Mouse (Mus musculus) megakaryocyte progenitor cell, adult 5-6 weeks (primary cell): ENCODE results near the gene Adamts2. TPM values are rescaled to one million over a fixed set of nuclear protein-coding genes. Genes with fewer than 3 reads are reported as not detected.
A peak's percentile ranks its signal among the peaks of the same experiment; 100 is the strongest.

Source experiments
- ATAC-seq: replicated peaks from 2 replicates; pipeline ENCODE4 v1.8.0; 2016; ENCODE audit warnings: mild to moderate bottlenecking, moderate TSS enrichment, inconsistent platforms; ENCODE audit not compliant: poor library complexity
- total RNA-seq, 2 experiments: library from RNA; stranded (forward) in 1 of 2; stranded (reverse) in 1 of 2; fragments of 157-497, 149-512 nt in 1 of 2; fragments of 200-1000 nt in 1 of 2; gene quantifications; 2 replicates each; pipeline versions ENCODE4 v1.2.3 to v1.2.4; 2015 to 2017

Adamts2 gene
- total RNA-seq, 2 experiments from 2014 or later, result not detected

DNA sequence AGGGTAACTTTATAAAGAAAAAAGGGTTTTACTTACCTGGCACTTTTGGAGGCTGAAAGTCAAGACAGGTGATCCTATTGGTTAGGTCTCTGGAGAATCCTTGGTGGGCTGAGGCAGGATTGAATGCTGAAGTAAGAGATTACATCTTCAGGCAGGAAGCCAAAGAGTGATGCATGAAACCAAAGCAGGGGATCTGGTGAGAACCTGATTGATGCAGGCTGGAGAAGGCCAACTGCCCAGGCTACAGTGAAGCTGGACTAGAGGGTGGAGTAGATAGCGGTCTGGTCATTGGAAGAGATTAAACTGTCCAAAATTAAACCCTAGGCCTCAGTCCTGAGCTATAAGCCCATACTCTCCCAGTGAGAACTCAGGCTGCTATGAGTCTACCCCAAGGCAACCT is 69.0 kb downstream of the Adamts2 start:
- no peak for ATAC-seq

DNA sequence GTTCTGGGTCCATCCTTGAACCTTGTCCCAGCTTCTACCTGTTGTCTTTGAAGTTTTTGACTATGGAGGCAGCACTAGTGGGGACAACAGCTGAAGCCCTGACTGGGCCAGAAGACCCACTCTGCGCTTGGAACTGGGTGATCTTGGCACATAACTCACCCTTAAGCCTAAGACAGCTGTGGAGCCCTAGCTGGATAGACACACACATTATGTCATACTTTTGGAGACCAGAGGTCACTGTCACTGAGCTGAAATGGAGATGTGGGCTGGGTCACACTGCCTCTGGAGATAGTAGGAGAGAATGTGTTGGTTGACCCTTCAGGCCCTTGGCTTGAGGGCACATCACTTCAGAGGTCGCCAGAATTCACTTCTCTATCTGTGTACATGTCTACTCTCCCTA is 69.5 kb downstream of the Adamts2 start:
- ATAC-seq, result no peak

DNA sequence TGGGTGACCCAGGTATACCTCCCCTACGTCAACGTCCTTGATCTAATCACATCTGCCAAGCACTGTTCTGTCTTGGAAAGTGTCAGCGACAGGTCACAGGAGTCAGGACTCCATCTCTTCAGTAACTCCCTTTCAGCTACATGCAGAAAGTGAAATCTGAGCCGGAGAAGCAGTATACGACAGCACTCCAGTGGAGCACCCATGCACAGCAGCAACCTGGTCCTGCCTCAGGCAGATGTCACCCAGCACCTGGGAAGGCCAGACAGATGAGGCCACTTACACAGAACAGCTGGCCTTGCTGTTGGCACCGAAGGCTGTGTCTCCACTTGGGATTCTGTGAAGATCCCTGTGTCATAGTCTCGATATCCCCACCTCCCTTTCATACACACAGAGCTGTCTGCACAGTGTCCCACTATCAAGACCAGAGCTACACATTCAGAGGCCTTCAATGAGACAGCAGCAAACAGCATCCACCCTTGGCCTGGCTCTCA is 70.0 kb downstream of the Adamts2 start:
- no peak for ATAC-seq

DNA sequence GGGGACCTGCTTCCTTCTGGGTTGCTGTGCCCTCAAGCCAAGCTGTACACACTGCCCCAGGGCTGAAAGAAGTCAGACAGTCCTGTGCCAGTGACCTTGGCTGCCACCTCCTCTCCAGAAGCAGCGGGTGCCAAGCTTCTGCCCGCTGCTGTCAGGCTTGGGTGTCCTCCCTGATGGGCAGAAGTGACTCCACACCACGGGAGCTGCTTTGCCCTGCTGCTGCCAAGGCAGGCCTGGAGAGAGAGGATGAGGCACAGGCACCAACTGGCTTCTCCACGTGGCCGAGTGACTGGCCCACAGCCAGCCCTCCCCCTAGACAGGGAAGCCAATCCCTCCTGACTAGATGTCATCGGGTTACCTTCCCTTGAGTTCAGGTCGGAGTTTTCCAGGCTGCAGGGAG is 71.0 kb downstream of the Adamts2 start:
- ATAC-seq, result no peak

DNA sequence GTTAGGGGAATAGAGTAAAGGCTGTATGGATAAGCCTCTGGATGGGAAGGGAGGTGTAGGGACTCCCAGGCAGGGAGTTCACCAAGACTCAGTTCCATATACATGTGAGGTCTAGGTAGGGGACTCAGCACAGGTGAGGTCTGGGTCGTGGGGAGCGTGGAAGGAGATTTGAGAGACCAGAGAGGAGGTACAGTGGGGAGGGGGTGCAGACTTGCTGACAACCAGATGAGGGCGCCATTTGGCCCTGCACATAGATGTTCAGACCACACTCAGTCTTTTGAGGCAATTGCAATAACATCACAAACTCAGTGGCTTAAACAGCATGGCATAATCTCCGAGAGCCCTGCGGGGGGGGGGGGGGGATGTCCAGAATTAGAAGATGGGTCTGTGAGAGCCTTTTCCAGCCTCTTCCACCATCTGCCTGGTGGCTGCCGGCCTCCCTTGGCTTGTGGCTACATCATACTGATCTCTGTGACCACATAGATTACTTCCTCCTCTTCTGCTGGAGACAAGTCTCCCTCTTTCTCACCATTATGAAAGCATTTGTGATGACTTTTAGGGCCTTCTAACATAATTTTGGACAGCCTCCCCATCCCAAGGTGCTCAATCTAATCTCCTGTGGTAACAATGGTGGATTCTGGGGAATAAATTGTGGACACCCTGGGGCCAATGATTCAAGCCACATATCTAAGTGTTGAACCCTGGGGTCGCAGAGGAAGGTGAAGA is 71.8 kb downstream of the Adamts2 start:
- no peak for ATAC-seq

DNA sequence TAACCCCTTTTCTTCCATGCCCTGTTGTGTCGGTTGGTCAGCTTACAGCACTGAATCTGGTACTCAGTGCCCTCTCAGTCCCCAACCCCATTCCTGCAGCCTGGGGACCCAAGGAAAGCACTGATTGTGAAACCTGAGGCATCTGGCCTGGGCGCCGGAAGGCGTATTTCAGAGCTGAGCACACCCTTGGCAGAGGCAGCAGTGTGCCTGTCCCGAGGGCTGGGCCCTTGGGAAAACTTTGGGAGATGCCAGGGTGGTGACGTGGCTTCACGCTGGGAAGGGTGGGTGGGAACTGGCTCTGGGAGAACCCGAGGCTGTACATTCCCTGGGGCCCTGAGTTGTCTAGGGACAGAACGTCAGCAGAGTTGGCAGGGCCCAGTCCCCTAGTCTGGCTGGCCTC is 72.5 kb downstream of the Adamts2 start:
- no peak for ATAC-seq

DNA sequence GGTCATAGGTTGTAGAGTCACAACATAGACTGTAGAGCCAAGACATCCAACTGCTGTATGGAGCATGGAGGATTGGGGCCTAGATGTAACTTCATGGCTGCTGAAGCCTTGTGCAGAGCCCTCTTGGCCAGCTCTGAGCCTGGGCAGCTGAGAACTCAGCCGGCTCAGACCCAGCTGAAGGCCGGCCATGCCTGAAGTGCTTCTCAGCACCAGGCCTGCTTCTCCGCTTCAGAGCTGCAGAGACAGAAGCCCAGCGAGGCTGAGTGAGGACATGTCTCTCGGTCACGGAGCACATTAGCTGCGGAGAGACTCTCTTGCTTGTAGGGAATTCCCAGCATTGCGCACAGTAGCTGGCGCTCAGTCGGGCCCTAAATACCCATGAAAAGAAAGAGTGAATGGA is 76.8 kb downstream of the Adamts2 start:
- no peak for ATAC-seq

DNA sequence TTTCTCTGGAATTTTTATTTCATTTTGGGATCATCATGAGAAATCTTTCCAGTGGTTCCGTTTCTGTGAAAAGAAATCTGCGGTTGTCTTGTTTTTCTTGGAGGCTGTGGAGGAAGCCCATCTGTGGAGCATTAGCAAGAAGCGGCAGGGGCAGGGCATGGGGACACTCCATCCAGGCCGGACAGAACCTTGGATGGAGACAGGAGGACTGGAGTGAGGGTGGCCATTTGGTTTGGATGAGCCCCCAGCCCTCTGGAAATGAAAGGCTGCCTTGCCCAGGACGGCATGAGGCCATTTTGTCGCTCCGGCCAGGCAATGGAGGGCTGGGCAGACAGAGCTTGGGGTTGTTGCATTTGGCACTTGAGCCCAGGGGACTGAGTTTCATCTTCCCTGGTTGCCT is 80.1 kb downstream of the Adamts2 start:
- ATAC-seq, result no peak

DNA sequence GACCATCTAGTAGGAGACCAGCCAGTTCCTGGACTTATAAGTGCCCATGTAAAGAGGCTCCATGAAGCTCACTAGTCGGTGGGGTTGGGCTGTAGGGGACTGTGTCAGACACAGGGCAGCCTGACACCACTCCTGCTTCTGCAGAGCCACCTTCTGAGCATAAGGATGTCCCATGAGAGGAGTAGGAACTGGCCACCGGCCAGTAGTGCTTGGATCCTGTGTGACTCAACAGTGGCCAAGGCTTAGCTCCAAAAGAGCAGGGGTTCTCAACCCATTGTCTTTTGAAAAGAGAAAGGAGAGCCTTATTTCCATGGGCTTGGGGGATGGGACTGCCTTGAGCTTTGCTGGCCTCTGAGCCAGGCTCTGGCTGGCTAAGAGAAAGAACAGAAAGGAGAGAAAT is 81.9 kb downstream of the Adamts2 start:
- no peak for ATAC-seq

DNA sequence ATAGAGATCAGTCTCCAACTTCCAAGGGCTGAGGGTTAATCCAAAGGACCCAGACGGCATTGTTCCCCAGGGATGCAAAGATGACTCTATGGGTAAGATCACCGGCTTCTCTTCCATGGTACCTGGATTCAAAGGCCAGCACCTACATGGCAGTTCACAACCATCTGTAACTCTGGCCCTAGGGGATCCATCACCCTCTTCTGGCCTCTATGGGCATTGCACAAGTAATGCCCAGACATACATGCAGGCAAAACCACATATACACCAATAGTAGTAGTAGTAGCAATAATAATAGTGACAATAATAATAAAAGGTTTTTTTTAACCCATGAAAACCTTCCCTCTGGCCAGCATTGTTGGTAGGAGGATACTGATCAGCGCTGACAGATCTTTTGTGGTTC is 86.7 kb downstream of the Adamts2 start:
- 0 out of 2 replicates have a peak, but pooled peaks have one; percentile 31 for ATAC-seq

DNA sequence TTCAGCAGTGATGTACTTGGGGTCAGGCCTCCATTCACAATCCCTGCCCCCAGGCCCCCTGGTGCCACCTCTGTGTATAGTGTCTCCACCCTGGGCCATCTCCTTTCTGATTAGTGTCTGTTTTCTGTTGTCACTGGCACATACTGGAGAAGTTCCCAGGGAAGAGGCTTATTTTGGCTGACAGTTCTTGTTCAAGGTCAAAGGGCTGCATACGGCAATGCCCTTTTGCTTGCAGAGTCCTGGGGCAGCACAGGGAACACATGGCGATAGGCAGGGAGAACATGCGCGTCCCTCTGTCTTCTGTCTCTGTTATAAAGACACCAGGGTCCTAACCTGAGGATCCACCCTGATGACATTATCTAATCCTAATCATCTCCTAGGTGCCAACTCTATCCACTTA is 87.8 kb downstream of the Adamts2 start:
- ATAC-seq, result no peak

DNA sequence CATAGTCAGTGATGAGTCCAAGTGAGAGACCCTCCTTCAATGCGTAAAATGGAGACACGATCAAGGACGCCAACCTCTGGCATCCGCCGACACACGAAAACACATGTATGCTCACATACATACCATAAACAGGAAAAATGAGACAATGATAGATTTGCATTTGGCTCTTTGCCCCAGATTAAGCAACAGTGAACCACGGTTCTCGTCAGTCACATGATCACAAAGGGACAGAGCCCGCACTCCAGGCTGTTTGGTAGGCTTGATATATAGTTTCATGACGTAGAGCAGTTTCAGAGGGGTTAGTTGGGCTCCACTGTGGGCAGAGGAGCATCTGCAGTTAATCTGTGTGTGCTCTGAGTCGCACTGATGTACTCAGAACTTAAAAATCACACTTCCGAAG is 98.1 kb downstream of the Adamts2 start:
- no peak for ATAC-seq

DNA sequence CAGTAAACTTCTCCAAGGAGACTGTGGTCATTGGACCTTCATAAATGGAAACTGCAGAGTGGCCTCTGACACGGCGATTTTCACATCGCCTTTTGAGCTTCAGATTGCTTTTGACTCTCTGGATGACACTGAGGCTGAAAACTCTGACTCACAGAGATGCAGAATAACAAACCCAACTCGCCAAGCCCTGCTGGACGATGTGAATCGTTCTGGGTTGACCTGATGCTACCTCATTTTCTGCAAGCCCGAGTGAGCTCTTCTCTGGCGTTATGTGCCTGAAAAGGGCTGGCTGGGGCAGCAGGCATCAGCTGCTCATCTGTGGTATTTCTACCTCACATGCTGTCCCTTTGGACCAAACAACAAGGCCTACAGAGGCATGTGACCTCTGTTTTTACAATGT is 98.6 kb downstream of the Adamts2 start:
- ATAC-seq, result no peak

DNA sequence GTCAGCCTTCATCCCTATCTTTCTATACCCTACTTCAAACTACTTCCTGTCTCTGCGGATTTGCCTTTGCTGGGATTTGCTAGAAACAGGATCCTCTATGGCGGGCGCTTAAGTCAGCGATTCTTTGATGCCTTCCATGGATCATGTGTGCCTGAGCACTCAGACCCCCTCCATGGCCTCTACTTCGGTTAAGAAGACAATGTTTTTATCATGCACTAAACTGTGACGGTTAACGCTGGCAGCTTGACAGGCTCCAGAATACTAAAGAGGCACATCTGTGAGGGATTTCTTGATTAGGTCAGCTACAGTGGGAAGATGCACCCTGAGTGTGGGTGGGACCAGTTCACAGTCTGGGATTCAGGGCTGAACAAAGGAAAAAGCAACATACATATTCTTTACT is 101.5 kb downstream of the Adamts2 start:
- no peak for ATAC-seq

DNA sequence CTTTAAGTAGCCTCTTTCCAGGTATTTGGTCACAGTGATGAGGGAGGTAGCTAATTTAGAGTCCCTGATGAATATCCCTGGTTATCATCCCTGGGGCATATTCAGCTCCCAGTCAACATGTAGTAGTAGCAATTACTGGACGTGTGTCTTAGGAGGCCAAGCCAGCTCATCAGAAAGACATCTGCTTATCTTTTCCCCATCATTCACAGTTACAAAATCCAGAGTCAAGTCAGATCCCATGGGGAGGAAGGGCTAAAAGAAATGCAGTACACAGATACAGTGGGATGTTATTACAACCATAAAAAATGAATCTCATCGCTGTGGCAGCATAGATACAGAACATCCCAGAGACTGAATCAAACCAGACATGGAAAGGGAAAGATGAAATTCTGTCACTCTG is 102.6 kb downstream of the Adamts2 start:
- ATAC-seq, result no peak

DNA sequence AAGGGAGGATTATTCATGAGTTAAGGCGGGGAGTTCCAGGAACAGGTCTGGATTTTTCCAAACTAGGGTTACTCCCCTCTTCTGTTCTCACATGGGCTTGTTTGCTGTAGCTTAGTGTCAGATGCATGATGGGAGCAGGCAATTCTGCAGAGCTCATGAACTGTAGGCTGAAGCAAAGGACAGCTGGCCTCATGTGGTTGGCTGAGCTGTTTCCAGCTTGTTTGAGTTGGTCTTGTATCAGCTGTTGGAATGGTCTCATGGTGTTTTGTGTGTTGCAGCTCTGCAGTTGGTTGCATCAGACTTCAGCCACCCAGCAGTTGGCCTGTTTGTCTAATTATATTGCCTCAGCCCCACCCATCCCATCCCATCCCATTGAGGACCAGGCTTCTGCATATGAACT is 105.4 kb downstream of the Adamts2 start:
- ATAC-seq, result no peak

DNA sequence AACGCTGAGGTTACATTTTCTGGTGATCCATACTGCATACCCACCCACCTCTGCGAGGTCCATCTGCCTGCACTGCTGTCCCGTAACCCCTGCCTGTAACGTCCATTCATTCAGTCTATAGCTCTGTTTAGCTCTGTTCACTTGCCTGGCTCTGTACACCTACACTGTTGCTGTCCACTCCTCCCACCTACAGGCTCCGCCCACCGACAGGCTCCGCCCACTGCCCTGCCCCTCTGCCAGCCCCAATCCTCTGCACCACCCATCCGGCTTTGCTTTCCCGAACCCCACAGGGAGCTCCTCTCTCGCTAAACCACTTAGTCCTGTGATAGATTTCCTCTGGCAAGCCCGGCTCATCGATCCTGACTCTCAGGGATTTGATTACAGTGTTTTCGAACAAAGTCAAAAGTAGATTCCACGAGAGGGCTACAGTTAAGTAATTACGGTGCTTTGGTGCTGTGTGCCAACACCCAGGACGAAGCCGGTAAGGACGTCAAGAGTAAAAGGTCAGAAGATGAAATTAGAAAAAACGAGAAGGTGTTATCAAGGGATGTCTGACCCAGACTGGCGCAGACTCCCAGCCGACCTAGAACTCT is 111.8 kb downstream of the Adamts2 start:
- no peak for ATAC-seq

DNA sequence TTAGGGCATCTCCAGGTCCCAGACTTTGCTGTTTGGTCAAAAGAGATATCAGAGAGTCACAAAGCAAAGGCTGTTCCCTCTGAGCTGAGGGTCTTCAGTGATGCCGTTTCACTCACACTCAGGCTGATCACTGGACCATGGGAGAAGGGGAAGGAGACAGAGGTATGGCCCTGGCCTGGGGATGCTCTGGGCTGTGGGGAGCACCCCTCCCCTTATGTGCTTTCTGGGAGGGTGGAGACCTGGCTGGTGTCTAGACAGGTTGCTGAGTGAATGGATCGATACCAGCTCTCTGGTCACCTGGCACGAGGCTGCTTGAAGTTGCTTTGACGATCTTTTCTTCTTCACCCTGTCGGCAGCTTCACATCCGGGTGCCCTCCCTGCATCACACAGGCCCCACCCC is 113.2 kb downstream of the Adamts2 start:
- ATAC-seq, result no peak

DNA sequence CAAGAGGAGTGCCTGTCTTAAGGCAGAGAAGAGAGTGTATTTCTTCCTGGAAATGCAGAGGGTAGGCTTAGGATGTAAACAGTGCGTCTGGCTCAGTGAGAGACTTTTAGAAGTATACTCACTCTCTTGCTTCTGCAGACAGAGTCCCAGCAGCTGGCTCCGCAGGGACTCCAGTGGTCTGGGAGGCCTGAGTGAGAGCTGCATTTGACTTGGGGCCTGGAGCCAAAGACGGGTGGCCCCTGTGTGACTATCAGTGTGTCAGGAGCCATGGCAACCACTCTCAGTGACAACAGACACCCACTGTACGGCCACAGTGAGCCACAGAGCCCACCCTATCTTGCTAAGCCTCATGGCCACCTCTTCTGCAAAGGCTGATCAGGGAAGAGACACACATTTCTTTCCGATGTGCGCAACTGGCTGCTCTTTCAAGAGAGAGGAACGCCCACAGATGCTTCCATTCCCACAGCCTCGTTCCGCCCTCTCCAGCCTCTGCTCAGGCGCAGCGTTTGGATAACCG is 115.6 kb downstream of the Adamts2 start:
- no peak for ATAC-seq

DNA sequence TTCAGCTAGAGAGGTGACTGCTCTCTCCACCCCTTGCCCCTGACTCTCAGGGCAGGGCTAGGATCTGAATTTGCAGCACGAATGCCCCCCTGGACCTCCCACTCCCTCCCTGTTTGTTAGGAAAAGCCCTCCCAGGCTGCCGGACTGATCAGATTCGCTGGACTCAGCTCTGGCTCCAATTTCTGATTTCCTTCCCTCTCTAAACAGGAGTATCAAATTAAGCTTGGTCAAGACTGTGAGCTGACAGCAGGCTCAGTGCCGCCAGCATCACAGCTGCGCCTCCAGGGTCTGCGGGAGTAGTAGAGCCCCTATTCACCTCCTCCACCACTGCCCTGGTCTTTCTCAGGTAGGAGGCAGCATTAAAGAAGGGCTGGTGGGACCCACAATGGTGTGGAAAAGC is 117.0 kb downstream of the Adamts2 start:
- ATAC-seq, result no peak

DNA sequence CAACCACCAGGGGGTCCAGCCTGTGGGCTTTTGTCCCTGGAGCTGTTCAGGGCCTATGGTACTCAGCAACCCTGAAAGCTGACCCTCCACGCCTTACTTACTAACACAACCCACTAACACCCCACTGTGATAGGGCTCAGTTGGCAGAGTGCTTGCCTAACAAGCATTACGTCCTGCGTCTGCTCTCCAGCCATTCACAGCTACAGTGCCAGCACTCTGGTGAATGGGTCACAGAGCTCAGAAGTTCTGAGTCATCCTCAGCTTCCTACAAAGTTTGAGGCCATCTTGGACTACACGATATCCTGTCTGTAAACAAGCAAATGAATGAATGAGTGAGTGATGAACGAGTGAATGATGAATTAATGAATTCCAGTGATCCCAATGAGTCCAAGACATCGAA is 118.5 kb downstream of the Adamts2 start:
- ATAC-seq, result no peak

DNA sequence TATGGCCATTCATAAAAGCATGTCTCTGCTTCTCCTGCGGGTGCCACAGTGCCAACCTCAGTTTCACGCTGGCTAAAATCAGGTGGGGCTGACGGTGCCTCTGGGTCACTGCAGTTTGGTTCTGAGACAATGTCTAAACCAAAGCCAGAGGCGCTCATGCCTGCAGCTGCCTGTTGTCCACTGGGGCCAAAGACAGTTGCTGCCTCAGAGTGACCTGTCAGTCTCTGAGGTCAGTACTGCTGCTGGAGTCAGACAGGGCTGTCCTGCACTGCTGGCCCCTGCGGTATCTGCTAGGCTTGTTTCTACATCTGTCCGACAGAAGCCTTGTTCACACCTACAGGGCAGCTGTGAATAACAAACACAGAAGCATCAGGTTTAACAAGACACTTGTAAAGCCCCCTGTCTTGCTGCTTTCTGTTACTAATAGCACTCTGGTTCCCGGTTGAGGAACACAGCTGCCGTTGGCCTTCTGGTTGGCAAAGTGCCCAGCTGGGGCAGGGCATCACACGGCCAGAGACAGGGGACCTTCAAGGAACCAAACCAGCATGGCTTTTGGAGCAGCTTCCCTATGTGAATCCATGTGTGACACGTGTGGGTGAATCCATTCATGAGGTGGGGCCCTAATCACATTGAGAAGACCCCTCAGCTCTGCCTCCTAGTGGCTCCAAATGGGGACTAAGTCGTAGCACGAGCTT is 119.1 kb downstream of the Adamts2 start:
- ATAC-seq, result no peak
